Mouse (Mus musculus) B cell, adult (primary cell): ENCODE data around the gene Rilpl1. TPM values are rescaled to one million over a fixed set of nuclear protein-coding genes. Genes with fewer than 3 reads are reported as not detected.

Experiments used
- total RNA-seq: library from RNA; stranded (reverse); gene quantifications from 4 replicates; pipeline ENCODE4 v1.2.4, GENCODE M21; 2023; ENCODE audit not compliant: inconsistent age

Rilpl1 gene
- 2.3 to 3.0 TPM (median 2.6 TPM) in 4 replicates for total RNA-seq

DNA sequence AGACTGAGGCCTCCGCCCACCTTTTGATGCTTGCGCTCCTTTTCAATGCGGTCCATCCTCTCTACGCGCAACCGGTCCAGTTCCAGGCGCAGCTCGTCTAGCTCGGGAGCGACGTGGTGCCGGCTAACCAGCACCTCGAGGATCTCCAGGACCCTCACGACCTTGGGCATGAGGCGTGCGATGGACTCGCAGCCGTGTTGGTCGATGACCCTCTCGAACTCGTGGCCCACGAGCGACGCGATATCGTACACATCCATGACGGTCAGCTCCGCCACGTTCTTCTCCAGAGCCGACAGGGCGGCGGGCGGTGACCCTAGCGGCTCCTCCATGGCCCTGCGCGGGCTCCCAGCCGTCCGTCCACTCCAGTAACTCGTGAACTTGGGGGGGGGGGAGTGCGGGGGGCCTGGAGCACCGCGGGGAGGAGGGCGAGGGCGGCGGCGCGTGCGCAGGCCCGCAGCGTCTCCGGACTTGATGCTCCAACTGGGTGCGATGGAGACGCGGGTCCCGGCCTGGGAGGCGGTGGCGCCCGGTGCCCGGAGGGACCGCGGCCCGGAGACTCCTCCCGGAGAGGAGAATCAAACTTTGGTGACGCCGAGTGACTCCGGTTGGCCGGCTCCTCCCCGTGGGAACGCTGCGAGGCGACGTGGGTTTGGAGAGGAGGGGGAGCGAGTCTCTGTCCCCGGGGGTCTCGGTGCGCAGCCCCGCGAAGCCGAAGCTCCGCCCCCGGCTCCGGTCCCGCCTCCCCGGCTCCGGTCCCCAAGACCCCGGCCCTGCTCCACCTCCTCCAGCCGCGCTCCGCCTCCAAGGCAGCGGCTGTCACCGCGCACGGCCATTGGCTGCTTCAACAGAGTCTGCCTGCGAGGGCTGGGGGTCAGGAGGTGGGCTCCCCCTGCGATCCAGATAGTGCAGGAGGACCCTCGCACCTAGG lies at the start of gene Rilpl1:
Gene Rilpl1, minus strand, starts transcription at position 737 of the 928 bp plus-strand sequence.

DNA sequence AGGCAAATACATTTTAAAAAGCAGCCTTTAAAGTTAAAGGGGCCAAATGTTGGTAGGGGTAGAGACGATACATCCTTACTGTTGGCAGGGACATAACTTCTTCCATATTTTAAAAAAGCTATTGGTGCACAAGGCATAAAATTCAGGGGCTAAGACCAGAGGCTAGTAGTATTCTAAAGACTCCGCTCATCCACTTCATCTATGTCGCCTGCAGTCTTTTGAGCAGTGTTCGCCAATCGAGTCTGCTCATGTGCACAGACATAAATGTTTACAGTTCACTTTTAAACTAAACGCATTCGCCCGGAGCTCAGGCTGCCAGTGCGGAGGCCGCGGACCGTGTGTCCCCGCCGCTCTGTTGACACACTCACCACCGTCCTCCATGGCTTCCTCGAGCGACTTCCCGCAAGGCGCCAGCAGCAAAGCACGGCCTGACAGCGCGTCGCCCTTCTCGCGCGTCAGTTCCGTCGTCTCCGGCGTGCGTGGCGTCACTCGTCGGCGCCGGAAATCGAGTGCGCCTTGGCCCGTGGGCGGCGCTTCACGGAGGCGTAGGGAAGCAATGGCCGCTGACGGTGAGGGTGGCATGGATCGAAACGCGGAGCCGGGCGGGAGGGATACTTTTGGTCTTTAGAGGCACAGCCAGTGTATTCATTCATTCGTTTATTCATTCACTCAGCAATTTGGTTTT lies 47.6 kb upstream of the Rilpl1 start, which contains the start of the genes Eif2b1 and Gtf2h3:
Gene Eif2b1, minus strand, starts transcription at position 499 of the 685 bp plus-strand sequence.
Gene Gtf2h3, plus strand, starts transcription at position 508 of the 685 bp plus-strand sequence.

DNA sequence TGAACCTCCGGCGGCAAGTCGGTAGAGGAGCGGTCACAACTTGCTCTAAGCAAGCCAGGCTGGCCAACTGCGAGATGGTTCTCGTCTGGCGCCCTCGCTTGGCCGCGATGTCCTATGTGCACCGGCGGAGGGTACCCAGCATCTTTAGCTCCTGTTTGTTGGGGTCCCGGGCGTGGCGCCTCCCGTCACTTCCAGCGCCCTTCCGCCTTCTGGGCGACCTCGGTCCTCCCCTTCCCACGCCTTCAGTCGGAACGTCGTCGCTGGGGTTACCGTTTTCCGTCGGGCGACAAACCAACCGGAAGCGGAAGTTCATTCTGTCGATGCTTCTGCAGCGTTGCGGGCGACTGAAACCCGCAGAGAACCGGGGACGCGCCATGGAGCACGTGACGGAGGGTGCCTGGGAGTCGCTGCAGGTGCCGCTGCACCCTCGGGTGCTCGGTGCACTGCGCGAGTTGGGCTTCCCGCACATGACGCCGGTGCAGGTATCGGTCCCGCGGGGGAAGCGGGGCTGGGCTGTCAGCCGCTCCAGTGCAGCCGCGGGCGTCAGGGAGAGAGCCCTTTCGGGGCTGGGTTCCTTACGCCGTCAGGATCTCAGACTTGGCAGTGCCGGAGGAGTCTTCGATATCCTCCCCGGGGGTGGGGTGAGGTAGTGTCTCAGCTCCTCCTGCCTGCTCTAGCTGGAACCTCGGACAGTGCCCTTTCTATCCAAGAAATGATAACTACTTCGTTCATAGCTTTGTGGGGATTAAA lies 21.5 kb upstream of the Rilpl1 start, which contains the start of gene Ddx55:
Gene Ddx55, plus strand, starts transcription at position 307 of the 750 bp plus-strand sequence.

DNA sequence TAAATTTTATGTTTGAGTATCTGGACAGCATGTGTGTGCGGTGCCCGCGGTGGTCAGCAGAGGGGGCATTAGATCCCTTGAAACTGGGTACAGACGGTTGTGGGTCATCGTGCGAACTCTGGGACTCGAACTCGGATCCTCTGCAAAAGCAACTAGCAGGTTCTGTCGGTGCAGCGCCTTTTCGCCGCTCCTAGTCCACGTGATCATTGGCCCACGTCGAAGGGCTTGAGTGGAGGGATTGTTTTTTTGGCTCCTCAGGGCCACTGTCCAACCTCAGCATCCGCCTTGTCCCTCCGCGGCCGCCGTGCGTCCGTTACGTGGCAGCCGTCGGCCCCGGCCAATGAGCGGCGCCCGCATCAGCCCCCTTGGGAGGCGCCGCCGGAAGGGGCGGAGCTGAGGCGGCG lies 9.2 kb upstream of the Rilpl1 start, which contains the start of gene Tmed2:
Gene Tmed2, plus strand, starts transcription at position 313 of the 404 bp plus-strand sequence.

DNA sequence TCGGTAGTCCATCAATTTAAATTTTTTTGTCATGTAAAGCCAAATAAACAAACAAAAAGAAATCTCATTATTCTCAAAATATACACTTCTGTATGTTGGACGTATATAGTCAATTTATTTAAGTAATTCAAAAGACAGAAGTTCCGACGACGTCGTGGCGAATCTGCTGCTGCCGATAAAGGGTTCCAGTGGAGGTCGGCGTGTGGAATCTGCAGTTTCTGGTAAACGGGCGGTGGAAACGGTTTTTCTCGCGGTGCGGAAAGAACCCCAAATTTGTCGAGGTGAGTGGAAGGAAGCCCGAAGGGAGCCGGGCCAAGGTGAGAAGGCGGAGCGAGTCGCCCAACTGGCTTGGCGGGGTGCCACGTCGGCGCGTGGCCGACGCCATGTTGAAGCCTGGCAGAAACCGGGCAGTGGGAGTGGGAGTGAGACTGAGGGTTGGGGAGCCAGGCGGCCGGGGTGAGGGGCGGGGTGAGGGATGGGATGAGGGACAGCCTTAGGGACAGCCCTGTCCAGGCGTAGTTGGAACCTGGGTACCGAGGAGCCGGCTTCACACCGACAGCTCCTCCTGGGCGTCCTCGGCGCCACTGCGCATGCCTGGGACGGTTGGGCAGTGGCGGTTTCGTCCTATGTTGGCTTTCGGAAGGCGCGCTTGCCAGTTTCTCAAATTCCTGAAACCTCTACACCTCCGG lies 48.1 kb downstream of the Rilpl1 start, which contains the start of gene Snrnp35:
Gene Snrnp35, plus strand, starts transcription at position 169 of the 689 bp plus-strand sequence.

Other genes with a start within 250 kb of the Rilpl1 start
- gene Mphosph9, start 203.4 kb downstream of the Rilpl1 start, total RNA-seq: 22.6 to 34.6 TPM (median 30.4 TPM) in 4 replicates
- 4.7 to 7.1 TPM (median 6.1 TPM) in 4 replicates for gene 2810006K23Rik, start 203.3 kb downstream of the Rilpl1 start, total RNA-seq
- 98.9 to 113 TPM (median 107 TPM) in 4 replicates for gene Cdk2ap1, start 168.3 kb downstream of the Rilpl1 start, total RNA-seq
- 183 to 219 TPM (median 206 TPM) in 4 replicates for gene Sbno1, start 105.4 kb downstream of the Rilpl1 start, total RNA-seq
- 48.6 to 55.1 TPM (median 54.1 TPM) in 4 replicates for gene Kmt5a, start 91.5 kb downstream of the Rilpl1 start, total RNA-seq
- gene Rilpl2, start 53.0 kb downstream of the Rilpl1 start, total RNA-seq: 153 to 158 TPM (median 154 TPM) in 4 replicates
- gene Snrnp35, start 48.3 kb downstream of the Rilpl1 start, total RNA-seq: 15.0 to 23.3 TPM (median 18.6 TPM) in 4 replicates
- gene Tmed2, start 9.3 kb upstream of the Rilpl1 start, total RNA-seq: 97.8 to 118 TPM (median 104 TPM) in 4 replicates
- gene Ddx55, start 21.5 kb upstream of the Rilpl1 start, total RNA-seq: 40.4 to 44.1 TPM (median 42.1 TPM) in 4 replicates
- gene Eif2b1, start 47.7 kb upstream of the Rilpl1 start, total RNA-seq: 28.5 to 30.5 TPM (median 30.1 TPM) in 4 replicates
- gene Gtf2h3, start 47.7 kb upstream of the Rilpl1 start, total RNA-seq: 35.9 to 40.2 TPM (median 37.1 TPM) in 4 replicates
- 50.5 to 59.9 TPM (median 51.4 TPM) in 4 replicates for gene Atp6v0a2, start 97.2 kb upstream of the Rilpl1 start, total RNA-seq
- gene Dnah10, start 193.7 kb upstream of the Rilpl1 start, total RNA-seq: not detected in 4 replicates